Mouse (Mus musculus) midbrain, embryonic 16.5 days (tissue): ENCODE measurements around the gene Mtus2. TPM values are rescaled to one million over a fixed set of nuclear protein-coding genes. Genes with fewer than 3 reads are reported as not detected.
"Not testable (repeated sequence)": the region's sequence is repeated elsewhere in the genome, so short reads cannot be mapped to it uniquely, and the experiment has no call there.

Source experiments
- ATAC-seq: fragments of 200-750 bp; cut with Nextera tagmentation; 2 replicates; pipeline ENCODE4 v1.8.0; 2017; ENCODE audit warnings: moderate TSS enrichment
- H3K27ac ChIP-seq: fragments of 300-500 bp; sonication (generic); 2 replicates; pipeline ENCODE4 v1.5.1; 2014; ENCODE audit warnings: mild to moderate bottlenecking, low read length, mixed read lengths
- H3K27me3 ChIP-seq: fragments of 300-500 bp; sonication (generic); 2 replicates; pipeline ENCODE4 v1.6.1; 2014; ENCODE audit warnings: low read depth, low read length, mixed read lengths; ENCODE audit not compliant: control insufficient read depth, insufficient read depth
- H3K36me3 ChIP-seq: fragments of 300-500 bp; sonication (generic); 2 replicates; pipeline ENCODE4 v1.6.1; 2014; ENCODE audit warnings: mild to moderate bottlenecking, low read length, moderate library complexity, mixed read lengths; ENCODE audit not compliant: control insufficient read depth, insufficient read depth
- H3K4me1 ChIP-seq: fragments of 300-500 bp; sonication (generic); 2 replicates; pipeline ENCODE4 v1.6.1; 2014; ENCODE audit warnings: mild to moderate bottlenecking, low read length, mixed read lengths; ENCODE audit not compliant: control insufficient read depth, insufficient read depth
- H3K4me2 ChIP-seq: fragments of 300-500 bp; sonication (generic); 2 replicates; pipeline ENCODE4 v1.6.1; 2014; ENCODE audit warnings: mild to moderate bottlenecking, low read length, mixed read lengths
- H3K4me3 ChIP-seq: fragments of 300-500 bp; sonication (generic); 2 replicates; pipeline ENCODE4 v1.5.1; 2014; ENCODE audit warnings: low read depth, mild to moderate bottlenecking, low read length, moderate library complexity, mixed read lengths
- H3K9ac ChIP-seq: fragments of 300-500 bp; sonication (generic); 2 replicates; pipeline ENCODE4 v1.6.1; 2014; ENCODE audit warnings: low read depth, low read length, mixed read lengths
- H3K9me3 ChIP-seq: fragments of 300-500 bp; sonication (generic); replicated peaks from 2 replicates; pipeline ENCODE4 v1.6.1; 2014; ENCODE audit warnings: mild to moderate bottlenecking, low read length, mixed read lengths; ENCODE audit not compliant: control insufficient read depth, poor library complexity, severe bottlenecking
- WGBS: fragments of 180-500 bp; shearing (Covaris S2); extraction: QIAGEN DNeasy Blood & Tissue Kit; methylation state at CpG from one replicate; pipeline ENCODE4 v1.1.7; 2014; 5-methylcytosine and 5-hydroxymethylcytosine counted together
- polyA plus RNA-seq: library from polyadenylated mRNA; unstranded; fragments of >200 nt; fragmentation: Nextera tagmentation; extraction: Ambion mirVana; gene quantifications from 2 replicates; pipeline ENCODE4 v1.2.1, GENCODE M21; 2015

The Mtus2 gene
- polyA plus RNA-seq, 1 experiment from 2014 or later, result 42.1 TPM

DNA sequence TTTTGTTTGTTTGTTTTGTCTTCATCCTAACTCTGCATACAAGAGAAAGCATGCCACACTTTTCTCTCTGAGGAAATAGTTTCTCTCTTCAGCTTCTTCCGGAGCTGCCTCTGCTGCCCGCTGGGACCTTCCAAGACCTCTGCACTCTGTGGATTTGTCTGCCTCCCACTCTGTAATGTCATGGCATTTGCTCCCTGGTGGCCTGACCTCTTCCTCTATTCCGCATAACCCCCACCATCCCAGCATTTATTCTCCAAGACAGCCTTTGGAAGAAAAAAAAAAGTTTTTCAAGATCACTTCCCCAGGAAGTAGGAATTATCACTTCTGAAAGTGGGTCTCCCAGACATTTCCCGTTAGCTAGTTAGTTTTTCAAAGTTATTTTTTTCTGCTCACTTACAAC is 218.0 kb downstream of the Mtus2 start:
- Histone ChIP-seq H3K9me3 (peaks cover 5% of the 10 kb centered on the region; the same call in 1 of the 2 replicates), H3K27me3 (no peaks in the 10 kb centered on the region), H3K4me3 (no peak overlapping the region), H3K9ac (no peak overlapping the region), H3K4me2 (no peak overlapping the region), H3K36me3 (no peaks in the 10 kb centered on the region), H3K27ac (no peak overlapping the region), H3K4me1 (no peaks in the 10 kb centered on the region)
- 33% methylated on average over 4 of the region's 4 CpGs for WGBS
- no peak for ATAC-seq

GRCm38 (mm10) chr5:148175742-148176426 is 218.8 kb downstream of the Mtus2 start:
- no peak overlapping the region for H3K27ac ChIP-seq
- no peak overlapping the region for H3K4me2 ChIP-seq
- no peak overlapping the region for H3K4me3 ChIP-seq
- no peak overlapping the region for H3K9ac ChIP-seq
- H3K27me3 ChIP-seq, result no peaks in the 10 kb centered on the region
- H3K36me3 ChIP-seq, result no peaks in the 10 kb centered on the region
- peaks cover 2% of the 10 kb centered on the region for H3K4me1 ChIP-seq
- peaks cover 5% of the 10 kb centered on the region; the same call in 1 of the 2 replicates for H3K9me3 ChIP-seq
- 0 out of 2 replicates have a peak, but pooled peaks have one; percentile 17 for ATAC-seq
- WGBS, result 33% methylated on average over 4 of the region's 4 CpGs

- WGBS, result 95% methylated on average over 8 of the region's 8 CpGs
- not testable (repeated sequence) for H3K36me3 ChIP-seq, H3K27me3 ChIP-seq, H3K4me2 ChIP-seq, H3K4me1 ChIP-seq, H3K4me3 ChIP-seq, ATAC-seq, H3K9me3 ChIP-seq, H3K9ac ChIP-seq, H3K27ac ChIP-seq
Observed at GRCm38 (mm10) chr5:148176539-148176938, 219.4 kb downstream of the Mtus2 start.

DNA sequence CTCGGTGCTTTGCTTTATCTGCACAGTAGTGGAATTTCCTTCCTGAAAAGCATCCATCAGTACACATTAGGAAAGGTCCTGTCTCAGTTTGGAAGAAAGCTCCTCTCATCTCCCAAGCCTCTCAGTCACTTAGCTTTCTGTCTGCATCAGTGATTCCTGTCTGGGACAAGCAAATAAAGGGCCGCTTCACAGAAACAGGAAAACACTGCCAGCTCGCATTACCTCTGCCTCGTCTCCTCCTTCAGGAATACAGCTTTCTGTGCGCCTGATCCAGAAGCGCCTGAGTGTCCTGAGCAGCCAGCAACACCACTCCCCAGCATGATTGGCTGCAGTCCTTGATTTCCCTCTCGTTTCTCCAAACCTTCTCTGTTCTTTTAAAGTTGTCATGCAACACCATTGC is 222.1 kb downstream of the Mtus2 start:
- no peak for ATAC-seq

GRCm38 (mm10) chr5:148180590-148181307 is 223.6 kb downstream of the Mtus2 start:
- H3K9me3 ChIP-seq, result peaks cover 6% of the 10 kb centered on the region
- WGBS, result 9% methylated on average over 13 of the region's 13 CpGs
- peak; percentile 84 for ATAC-seq
- peak overlapping the region; percentile 59; the same call in 1 of the 2 replicates for H3K27ac ChIP-seq
- H3K36me3 ChIP-seq, result 0 out of 2 replicates have a peak, but pooled peaks cover 1% of the 10 kb centered on the region
- no peak overlapping the region for H3K9ac ChIP-seq
- H3K4me3 ChIP-seq, result no peak overlapping the region
- no peaks in the 10 kb centered on the region for H3K27me3 ChIP-seq
- peaks cover 10% of the 10 kb centered on the region for H3K4me1 ChIP-seq
- peak overlapping the region; percentile 6; the same call in 1 of the 2 replicates for H3K4me2 ChIP-seq

More for the DNA sequence above, 222.1 kb downstream of the Mtus2 start:
- Histone ChIP-seq H3K4me1 (peaks cover 10% of the 10 kb centered on the region), H3K4me3 (no peak overlapping the region), H3K4me2 (no peak overlapping the region), H3K27ac (no peak overlapping the region), H3K9me3 (peaks cover 5% of the 10 kb centered on the region; the same call in 1 of the 2 replicates), H3K9ac (no peak overlapping the region), H3K27me3 (no peaks in the 10 kb centered on the region), H3K36me3 (no peaks in the 10 kb centered on the region)
- 73% methylated on average over 7 of the region's 7 CpGs for WGBS

DNA sequence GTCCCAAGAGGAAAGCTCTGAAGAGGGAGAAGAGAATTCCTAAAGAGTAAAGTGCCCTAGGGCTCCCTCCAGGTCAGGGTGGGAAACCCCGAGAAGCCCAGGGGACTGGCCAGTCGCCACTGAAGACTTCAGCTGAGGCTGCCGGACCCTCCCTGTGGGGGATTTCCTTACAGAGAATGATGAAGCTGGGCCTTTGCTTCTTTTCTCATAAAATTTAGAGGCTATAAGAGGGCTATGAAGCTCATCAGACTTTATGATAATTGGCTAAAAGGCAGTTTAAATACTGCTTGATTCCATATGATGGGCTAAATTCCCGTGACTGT is 224.1 kb downstream of the Mtus2 start:
- Histone ChIP-seq H3K27ac (peak overlapping the region; percentile 59; the same call in 1 of the 2 replicates), H3K36me3 (0 out of 2 replicates have a peak, but pooled peaks cover 3% of the 10 kb centered on the region), H3K9ac (no peak overlapping the region), H3K27me3 (no peaks in the 10 kb centered on the region), H3K4me2 (peak overlapping the region; percentile 6; the same call in 1 of the 2 replicates), H3K9me3 (peaks cover 8% of the 10 kb centered on the region), H3K4me3 (no peak overlapping the region), H3K4me1 (peaks cover 10% of the 10 kb centered on the region)
- 27% methylated on average over 4 of the region's 4 CpGs for WGBS
- no peak for ATAC-seq

DNA sequence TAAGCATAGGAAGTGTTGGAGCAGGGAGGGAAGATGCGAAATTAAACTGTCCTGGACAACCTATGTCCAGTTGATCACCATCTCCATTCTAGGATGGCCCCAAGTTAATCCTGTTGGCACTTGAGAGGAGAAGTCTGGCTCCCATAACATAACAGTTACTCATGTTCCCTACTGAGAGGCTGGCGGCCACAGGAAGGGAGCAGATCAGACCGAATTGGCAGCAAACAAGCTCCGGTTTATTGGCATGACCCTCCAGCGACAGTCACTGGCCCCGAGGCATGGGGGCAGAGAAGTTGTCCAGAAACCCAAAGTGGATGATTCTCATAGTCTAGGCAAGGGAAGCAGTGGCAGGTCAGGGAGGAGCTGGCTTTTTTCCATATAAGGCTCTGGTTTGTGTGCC is 224.8 kb downstream of the Mtus2 start:
- Histone ChIP-seq H3K27me3 (no peaks in the 10 kb centered on the region), H3K9me3 (peaks cover 8% of the 10 kb centered on the region), H3K4me2 (no peak overlapping the region), H3K27ac (no peak overlapping the region), H3K4me3 (no peak overlapping the region), H3K4me1 (peaks cover 10% of the 10 kb centered on the region), H3K36me3 (0 out of 2 replicates have a peak, but pooled peaks cover 3% of the 10 kb centered on the region), H3K9ac (no peak overlapping the region)
- WGBS, result 78% methylated on average over 6 of the region's 6 CpGs
- ATAC-seq, result no peak

DNA sequence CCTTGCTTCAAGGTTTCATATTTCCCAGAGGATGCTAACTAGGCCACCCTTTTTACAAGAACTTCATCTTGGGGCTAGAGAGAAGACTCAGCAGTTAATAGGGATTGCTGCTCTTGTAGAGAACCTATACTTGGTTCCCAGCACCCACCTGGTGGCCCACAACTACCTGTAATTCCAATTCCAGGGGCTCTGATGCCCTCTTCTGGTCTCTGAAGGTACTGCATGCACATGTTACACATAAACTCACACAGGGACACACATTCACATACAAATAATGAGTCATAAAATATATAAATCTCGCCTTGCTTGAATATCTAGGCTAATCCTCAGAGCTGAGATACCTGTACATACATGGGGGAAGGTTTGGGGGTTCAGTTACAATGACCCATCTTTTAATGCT is 228.8 kb downstream of the Mtus2 start:
- 81% methylated on average over 1 of the region's 1 CpGs for WGBS
- ATAC-seq, result no peak
- Histone ChIP-seq H3K27me3 (no peaks in the 10 kb centered on the region), H3K4me2 (no peak overlapping the region), H3K9me3 (peaks cover 4% of the 10 kb centered on the region; the same call in 1 of the 2 replicates), H3K9ac (no peak overlapping the region), H3K4me3 (no peak overlapping the region), H3K4me1 (peaks cover 8% of the 10 kb centered on the region), H3K27ac (no peak overlapping the region), H3K36me3 (0 out of 2 replicates have a peak, but pooled peaks cover 3% of the 10 kb centered on the region)

DNA sequence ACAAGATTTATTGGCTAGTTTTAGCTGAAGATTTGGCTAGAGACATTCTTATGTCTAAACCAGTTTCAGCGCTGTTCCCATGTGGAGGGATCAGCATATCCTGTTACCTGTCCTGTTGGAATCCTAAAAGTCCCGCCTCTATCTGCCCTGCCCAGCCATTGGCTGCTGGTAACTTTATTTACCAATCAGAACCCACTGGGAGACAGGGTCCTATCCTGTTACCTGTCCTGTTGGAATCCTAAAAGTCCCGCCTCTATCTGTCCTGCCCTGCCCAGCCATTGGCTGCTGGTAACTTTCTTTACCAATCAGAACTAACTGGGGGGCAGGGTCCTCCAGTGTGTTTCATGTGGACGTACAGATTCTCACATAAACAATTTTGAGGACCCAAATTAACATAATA is 234.3 kb downstream of the Mtus2 start:
- Histone ChIP-seq H3K4me3 (no peak overlapping the region), H3K9ac (no peak overlapping the region), H3K27ac (no peak overlapping the region), H3K4me2 (no peak overlapping the region), H3K4me1 (no peaks in the 10 kb centered on the region), H3K9me3 (no peaks in the 10 kb centered on the region), H3K36me3 (no peaks in the 10 kb centered on the region), H3K27me3 (no peaks in the 10 kb centered on the region)
- no peak for ATAC-seq
- 39% methylated on average over 4 of the region's 4 CpGs for WGBS
